Mouse (Mus musculus): ENCODE data around the gene Lin52.

DNA sequence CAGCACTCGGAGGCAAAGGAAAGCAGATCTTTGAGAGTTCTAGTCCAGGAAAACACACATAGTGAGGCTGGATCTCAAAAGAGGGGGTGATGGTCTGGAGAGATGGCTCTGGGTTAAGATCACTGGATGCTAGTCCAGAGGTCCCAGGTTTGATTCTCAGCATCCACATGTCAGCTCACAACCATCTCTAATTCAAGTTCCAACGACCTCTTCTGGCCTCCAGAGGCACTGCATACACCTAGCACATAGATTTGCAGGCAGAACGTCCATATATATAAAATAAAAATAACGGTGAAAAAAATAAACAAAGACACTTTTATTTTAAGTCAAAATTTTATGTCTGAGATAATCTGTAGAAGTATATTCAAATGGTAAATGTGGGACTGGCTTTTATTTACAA, 44.0 kb upstream of the Lin52 start:
- TF ChIP-seq POLR2A (IDR thresholded peaks at IDR 0.05; ENCODE audit: low read depth, low read length) (no peak), CTCF (conservative IDR thresholded peaks at IDR 0.05; ENCODE audit: insufficient read depth, insufficient read length, low read depth, low read length) (no peak)
